10 mouse cellular contexts compared by ENCODE assay signal in genomic region chr8:94436900-94437299, GRCm38 (mm10).
"Had no signal": no experiment of that assay in that cellular context is flagged by ENCODE, and none has a peak within 500 bp of the region (broad histone marks: within the 10 kb centered on the region; RNA-seq: fewer than 3 reads in every experiment).

No protein-coding gene starts in this region.

- DNase-seq: kidney, adult 8-10 months; kidney, postnatal 14 days; kidney, postnatal 4 days; left cerebral cortex, postnatal 4 days; liver, postnatal 0 days; lung, embryonic 14.5 days; retina, postnatal 1 day; right cerebral cortex, postnatal 25 days; spleen, adult 18-20 months; thymus, postnatal 25 days had no signal
